Mouse (Mus musculus) erythroblast, embryonic 14.5 days (primary cell): ENCODE results near the gene Casr. TPM values are rescaled to one million over a fixed set of nuclear protein-coding genes. Genes with fewer than 3 reads are reported as not detected.

Source experiments
- H3K27me3 ChIP-seq: 2 replicates; pipeline ENCODE4 v1.6.1; 2012; ENCODE audit warnings: inconsistent platforms; ENCODE audit not compliant: control insufficient read depth
- H3K36me3 ChIP-seq: 2 replicates; pipeline ENCODE4 v1.6.1; 2012; ENCODE audit warnings: mild to moderate bottlenecking, inconsistent platforms; ENCODE audit not compliant: control insufficient read depth
- H3K4me1 ChIP-seq: 2 replicates; pipeline ENCODE4 v1.6.1; 2012; ENCODE audit warnings: inconsistent platforms; ENCODE audit not compliant: control insufficient read depth
- H3K4me3 ChIP-seq: replicated peaks from 2 replicates; pipeline ENCODE3; 2012; ENCODE audit warnings: moderate library complexity, mild to moderate bottlenecking, inconsistent platforms
- H3K9me3 ChIP-seq: 2 replicates; pipeline ENCODE4 v1.6.1; 2012; ENCODE audit warnings: low read length, inconsistent platforms, mixed read lengths; ENCODE audit not compliant: control insufficient read depth
- GATA1 ChIP-seq: IDR thresholded peaks from 2 replicates; pipeline ENCODE4 v1.6.1; 2012; ENCODE audit warnings: low read length, inconsistent platforms, mixed read lengths
- TAL1 ChIP-seq: IDR thresholded peaks from 3 replicates; pipeline ENCODE4 v1.6.1; 2012; ENCODE audit warnings: low read length, inconsistent platforms, mixed read lengths
- polyA plus RNA-seq: library from polyadenylated mRNA; stranded (reverse); fragments of >175 nt; gene quantifications from 2 replicates; pipeline ENCODE4 v1.2.3, GENCODE M21; 2012

The Casr gene
- not detected in 2 replicates for polyA plus RNA-seq

DNA sequence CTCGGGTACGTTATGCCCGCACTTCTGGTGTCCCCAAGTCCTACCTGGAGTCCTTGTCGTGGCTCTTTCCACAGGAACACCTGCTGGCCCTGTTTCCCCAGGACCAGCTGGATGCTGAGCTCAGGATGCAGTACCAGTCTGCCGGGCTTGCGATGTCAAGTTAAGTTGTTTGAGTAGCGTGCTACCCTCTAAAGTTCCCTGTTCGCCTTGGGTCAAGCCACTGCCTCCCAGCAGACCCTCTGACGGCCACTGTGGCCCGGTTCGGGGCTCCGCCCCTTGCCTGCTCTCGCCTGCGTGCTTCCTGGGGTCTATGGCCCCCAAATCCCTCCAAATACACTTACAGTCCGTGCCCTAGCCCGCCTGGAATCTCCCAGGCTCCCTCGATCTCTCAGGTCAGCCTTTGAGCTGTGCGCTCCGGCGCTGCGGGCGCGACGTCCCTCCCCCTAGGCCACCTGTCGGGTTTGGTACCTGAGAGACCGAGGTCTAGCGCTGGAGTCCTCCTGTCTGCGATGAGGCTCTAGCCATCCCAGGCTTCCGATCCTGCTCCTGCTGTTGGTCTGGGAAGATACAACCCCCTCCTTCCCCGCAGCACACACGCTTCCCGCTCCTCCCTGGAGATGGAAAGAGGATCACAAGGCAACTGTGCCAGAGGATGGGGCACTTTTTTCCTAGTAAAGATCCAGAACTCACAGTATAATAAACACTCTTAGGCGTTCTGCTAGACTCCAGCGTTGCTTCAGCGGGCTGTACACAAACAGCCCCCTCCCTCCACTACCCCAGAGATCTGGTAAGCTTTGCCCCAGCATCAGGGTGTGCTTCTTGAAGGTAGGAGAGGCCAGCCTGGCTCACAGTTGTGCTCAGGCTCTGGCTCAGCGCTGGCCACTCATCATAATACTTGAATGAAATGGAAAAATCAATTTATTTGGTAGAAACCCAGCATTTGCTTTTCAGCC lies at the start of gene Casr:
Gene Casr, minus strand, starts transcription at position 756 of the 953 bp plus-strand sequence.
- Histone ChIP-seq H3K27me3 (peaks cover 15% of the 10 kb centered on the region), H3K36me3 (no peaks in the 10 kb centered on the region), H3K4me3 (no peak within 1 kb of the TSS), H3K4me1 (no peaks in the 10 kb centered on the region), H3K9me3 (no peaks in the 10 kb centered on the region)
- no peak for TF ChIP-seq TAL1
- TF ChIP-seq GATA1 = no peak

DNA sequence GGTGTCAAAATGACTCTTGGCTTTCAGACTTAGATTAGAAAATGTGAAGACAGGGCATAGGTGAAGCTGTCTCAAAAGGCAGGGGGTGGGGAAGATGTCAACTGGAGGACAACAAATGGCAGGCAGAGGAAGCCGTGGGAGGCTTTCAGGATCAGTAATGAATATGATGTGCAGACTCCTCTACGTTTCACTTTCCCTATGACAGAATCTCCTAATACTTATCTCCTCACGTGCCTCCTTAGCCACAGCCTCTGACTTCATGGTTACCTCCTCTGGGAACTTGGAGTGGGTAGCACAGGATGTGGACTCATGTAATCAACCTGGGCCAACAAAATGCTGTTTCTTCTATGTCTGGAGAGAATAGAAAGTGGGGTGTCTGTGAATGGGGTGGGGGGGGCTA lies 40.7 kb upstream of the Casr start:
- H3K9me3 ChIP-seq = no peaks in the 10 kb centered on the region
- no peaks in the 10 kb centered on the region for H3K36me3 ChIP-seq
- no peaks in the 10 kb centered on the region for H3K4me1 ChIP-seq
- no peak overlapping the region for H3K4me3 ChIP-seq
- H3K27me3 ChIP-seq = no peaks in the 10 kb centered on the region
- TF ChIP-seq GATA1 (no peak), TAL1 (no peak)

DNA sequence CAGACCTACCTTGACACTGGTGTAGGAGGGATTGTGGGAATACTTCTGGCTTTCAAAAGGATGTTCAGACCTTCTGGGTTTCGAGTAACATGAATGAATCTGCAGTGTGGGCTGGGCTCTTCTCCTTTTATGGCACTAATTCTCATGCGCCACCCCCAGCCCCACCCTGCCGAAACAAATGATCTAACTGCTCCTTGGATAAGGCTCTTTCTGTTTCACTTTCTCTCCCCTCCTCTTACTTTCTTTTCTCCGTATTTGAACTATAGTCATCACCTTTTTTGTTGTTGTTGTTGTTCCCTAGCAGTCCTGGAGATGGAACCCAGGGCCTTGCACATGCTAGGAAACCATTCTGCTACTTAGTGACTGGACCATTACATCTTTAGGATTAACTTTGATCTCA lies 36.3 kb upstream of the Casr start:
- TF ChIP-seq TAL1 (no peak), GATA1 (no peak)
- Histone ChIP-seq H3K4me3 (no peak overlapping the region), H3K36me3 (no peaks in the 10 kb centered on the region), H3K4me1 (no peaks in the 10 kb centered on the region), H3K9me3 (no peaks in the 10 kb centered on the region), H3K27me3 (no peaks in the 10 kb centered on the region)

- Histone ChIP-seq H3K4me3 (no peak overlapping the region), H3K9me3 (no peaks in the 10 kb centered on the region), H3K27me3 (no peaks in the 10 kb centered on the region), H3K4me1 (no peaks in the 10 kb centered on the region), H3K36me3 (no peaks in the 10 kb centered on the region)
- no peak for TF ChIP-seq GATA1
- TF ChIP-seq TAL1 = no peak
Measured at GRCm38 (mm10) chr16:36596671-36597410, 34.9 kb upstream of the Casr start.

GRCm38 (mm10) chr16:36589898-36590297 lies 28.0 kb upstream of the Casr start:
- H3K9me3 ChIP-seq = no peaks in the 10 kb centered on the region
- H3K4me1 ChIP-seq = no peaks in the 10 kb centered on the region
- no peaks in the 10 kb centered on the region for H3K36me3 ChIP-seq
- TF ChIP-seq GATA1 (no peak), TAL1 (no peak)
- no peaks in the 10 kb centered on the region for H3K27me3 ChIP-seq
- H3K4me3 ChIP-seq = no peak overlapping the region

DNA sequence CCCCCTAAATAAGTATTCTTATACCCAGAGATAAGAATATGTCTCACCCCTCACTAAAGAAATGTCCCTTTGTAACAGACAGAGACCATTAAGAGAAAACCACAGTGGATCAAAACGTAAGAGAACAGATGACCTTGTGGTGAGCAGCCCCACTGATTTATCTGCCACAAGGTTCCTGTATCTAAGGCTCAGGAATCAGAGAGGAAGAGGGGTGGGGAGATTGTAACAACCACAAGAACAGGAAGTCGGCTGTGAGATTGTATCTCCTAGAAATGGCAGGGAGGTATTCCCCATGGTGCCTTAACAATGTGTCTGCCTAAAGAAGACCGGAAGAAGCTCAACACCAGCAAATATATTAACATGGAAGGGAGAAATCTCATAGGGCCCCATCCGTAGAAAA lies 26.0 kb upstream of the Casr start:
- Histone ChIP-seq H3K9me3 (no peaks in the 10 kb centered on the region), H3K27me3 (no peaks in the 10 kb centered on the region), H3K4me1 (no peaks in the 10 kb centered on the region), H3K4me3 (no peak overlapping the region), H3K36me3 (no peaks in the 10 kb centered on the region)
- TF ChIP-seq GATA1 = no peak
- no peak for TF ChIP-seq TAL1

DNA sequence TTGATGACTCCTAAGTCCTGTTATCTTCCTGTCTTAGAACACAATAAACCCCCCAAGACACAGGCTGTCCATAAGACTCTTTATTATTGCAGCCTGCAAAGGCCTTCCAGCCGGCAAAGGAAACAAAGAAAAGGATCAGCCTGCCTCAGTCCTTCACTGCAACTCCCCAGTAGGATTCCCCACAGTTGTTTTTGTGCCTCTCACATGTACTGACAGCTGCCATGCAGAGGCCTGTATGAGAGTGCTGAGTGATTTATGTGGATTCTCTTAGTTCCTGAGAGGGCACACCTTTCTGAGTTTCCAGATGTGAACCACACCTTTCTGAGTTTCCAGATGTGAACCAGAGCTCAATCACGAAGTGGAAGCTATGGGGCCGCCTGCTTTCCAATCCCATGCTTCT lies 20.1 kb upstream of the Casr start:
- no peaks in the 10 kb centered on the region for H3K27me3 ChIP-seq
- no peak overlapping the region for H3K4me3 ChIP-seq
- H3K9me3 ChIP-seq = no peaks in the 10 kb centered on the region
- H3K36me3 ChIP-seq = no peaks in the 10 kb centered on the region
- no peak for TF ChIP-seq TAL1
- no peak for TF ChIP-seq GATA1
- no peaks in the 10 kb centered on the region for H3K4me1 ChIP-seq

DNA sequence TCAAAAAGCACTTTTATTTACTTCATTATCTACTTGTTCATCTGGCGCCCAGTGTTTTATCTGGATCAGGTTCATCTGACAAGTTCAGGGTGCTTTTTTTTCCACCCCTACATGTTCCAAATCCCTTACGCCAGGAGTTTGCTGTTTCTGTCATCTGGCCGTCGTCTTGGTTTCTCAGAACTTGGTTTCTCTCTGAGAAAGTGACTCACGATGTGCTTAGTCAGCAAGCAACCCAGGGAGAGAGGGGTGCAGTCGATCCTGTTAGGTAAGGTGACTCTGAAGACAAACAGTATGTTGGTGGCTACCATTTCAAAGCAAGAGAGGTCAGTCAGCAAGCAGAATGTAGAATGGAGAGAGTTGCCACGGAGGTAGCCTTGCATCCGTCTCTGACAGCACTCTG lies 10.0 kb upstream of the Casr start:
- H3K36me3 ChIP-seq = no peaks in the 10 kb centered on the region
- no peak for TF ChIP-seq GATA1
- no peak for TF ChIP-seq TAL1
- no peaks in the 10 kb centered on the region for H3K4me1 ChIP-seq
- no peak overlapping the region for H3K4me3 ChIP-seq
- no peaks in the 10 kb centered on the region for H3K27me3 ChIP-seq
- H3K9me3 ChIP-seq = no peaks in the 10 kb centered on the region

GRCm38 (mm10) chr16:36559573-36559972 lies 2.4 kb downstream of the Casr start:
- Histone ChIP-seq H3K36me3 (no peaks in the 10 kb centered on the region), H3K4me1 (no peaks in the 10 kb centered on the region), H3K9me3 (no peaks in the 10 kb centered on the region), H3K27me3 (peaks cover 15% of the 10 kb centered on the region), H3K4me3 (no peak overlapping the region)
- TF ChIP-seq TAL1 (no peak), GATA1 (no peak)

DNA sequence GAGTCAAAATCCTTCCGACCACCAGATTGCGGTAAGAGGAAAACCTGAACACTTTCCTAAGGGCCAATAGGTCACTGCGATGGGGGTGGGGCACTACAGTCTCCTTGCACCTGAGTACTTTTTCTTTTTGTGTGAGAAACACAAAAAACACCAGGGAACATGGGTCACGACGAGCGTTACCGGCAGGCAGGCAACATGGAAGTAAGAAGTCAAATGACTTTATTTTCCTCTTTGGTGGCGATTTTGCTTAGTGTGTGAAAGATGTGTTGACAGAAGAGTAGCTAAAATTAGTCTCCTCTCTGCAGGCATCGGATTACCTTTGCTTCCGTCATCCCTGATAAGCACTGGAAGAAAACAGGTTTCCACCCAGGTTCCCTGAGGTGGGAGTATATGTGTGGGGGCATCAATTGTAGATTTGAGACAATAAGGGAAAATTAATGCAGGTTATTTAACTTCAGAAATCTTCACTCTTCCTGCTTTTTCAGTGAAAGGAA lies 6.2 kb downstream of the Casr start:
- Histone ChIP-seq H3K27me3 (peaks cover 4% of the 10 kb centered on the region; the same call in 1 of the 2 replicates), H3K4me1 (no peaks in the 10 kb centered on the region), H3K36me3 (no peaks in the 10 kb centered on the region), H3K4me3 (no peak overlapping the region), H3K9me3 (peaks cover 10% of the 10 kb centered on the region)
- TF ChIP-seq TAL1 = no peak
- no peak for TF ChIP-seq GATA1
